Mouse (Mus musculus) gonadal fat pad, adult 2 months (tissue): ENCODE results near the gene Fbxl4. TPM values are rescaled to one million over a fixed set of nuclear protein-coding genes. Genes with fewer than 3 reads are reported as not detected.

ENCODE experiments used
- DNase-seq: peaks from one replicate; pipeline ENCODE4 v3.0.0-alpha.2; 2012; ENCODE audit warnings: low read depth
- polyA plus RNA-seq: library from polyadenylated mRNA; depleted of rRNA; stranded (reverse); fragments of >200 nt; gene quantifications from 2 replicates; pipeline ENCODE4 v1.2.3, GENCODE M21; 2012; rRNA removed

Gene Fbxl4
- polyA plus RNA-seq, 1 experiment: 45.3 TPM

DNA sequence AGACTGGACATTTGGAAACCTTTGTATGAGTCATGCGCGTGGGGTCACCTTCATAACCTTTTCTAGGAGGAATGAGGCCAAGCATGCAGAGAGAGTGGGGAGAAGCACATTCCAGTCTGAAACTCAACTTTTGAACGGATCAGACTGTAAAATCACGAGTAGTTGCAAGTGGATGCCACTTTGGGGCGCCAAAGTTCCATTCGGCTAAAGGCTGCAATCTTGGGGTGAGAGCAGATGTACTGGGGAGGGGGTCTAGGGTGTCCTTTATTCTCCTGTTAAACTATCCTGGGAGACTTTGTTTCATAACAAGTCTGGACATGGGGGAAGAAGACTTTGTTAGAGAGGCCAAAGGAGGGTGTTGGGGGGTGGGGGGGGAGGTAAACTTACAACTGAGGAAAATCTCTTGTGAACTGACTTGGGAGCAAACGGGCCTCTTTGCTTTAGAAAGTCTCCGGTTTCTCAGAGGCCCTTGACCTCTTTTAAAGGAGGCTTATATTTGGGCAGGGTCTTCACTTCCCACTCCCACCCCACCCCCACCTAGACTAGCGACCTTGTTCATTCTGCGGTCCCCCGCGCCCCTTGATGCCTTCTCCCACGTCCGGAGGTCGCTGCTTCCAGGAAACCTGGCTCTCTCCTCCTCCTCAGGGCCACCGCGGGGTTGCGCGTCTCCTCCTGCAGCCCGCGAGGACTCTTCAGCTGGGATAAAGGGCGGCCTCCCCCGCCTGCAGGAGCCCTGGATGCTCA is 119.8 kb downstream of the Fbxl4 start:
- no peak for DNase-seq

GRCm38 (mm10) chr4:22477711-22478230 is 120.4 kb downstream of the Fbxl4 start:
- no peak for DNase-seq

GRCm38 (mm10) chr4:22478488-22479367 is 121.4 kb downstream of the Fbxl4 start:
- no peak for DNase-seq

GRCm38 (mm10) chr4:22479368-22480090 is 122.2 kb downstream of the Fbxl4 start:
- no peak for DNase-seq

- no peak for DNase-seq
These were observed 122.9 kb downstream of the Fbxl4 start for GRCm38 (mm10) chr4:22480091-22480857.

DNA sequence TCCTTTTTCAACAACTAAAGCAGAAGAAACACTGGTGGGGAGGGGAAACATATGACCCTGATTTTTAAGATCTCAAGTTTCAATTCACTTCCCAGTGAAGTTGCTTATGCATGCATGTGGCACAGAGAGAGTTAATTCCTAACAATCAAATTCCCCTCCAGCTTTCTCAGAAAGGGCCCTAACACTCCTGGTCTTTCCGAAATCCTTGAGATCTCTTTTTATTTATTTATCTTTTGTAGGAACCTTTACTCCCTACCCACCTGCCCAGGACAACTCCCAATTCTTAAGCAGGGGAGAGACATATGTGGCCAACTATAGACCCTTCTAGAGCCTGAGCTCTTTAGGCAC is 123.5 kb downstream of the Fbxl4 start:
- DNase-seq: no peak

GRCm38 (mm10) chr4:22482118-22482517 is 124.8 kb downstream of the Fbxl4 start:
- DNase-seq: no peak

DNA sequence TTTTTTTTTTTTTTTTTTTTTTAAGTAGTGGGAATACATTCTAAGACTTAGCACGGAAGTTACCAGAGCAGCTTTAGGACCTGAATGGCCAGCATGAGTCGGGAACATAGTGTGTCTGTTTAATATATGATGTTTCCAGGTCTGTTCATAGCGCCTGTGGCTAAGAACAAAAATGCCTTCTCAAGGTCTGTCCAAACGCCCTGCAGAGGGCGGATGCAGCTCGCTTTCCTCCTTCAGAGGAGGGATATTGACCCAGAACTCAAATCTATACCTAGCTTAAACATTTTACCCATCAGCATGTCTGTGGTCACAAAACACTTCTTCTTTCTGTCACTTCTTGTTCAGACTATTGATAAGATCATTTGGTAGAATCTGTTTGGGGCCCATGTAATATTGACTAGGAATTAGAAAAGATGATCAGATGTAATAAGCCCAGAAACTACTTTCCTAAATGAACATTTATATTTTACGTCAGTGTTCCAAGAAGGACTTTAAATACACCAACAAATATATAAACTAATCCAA is 125.5 kb downstream of the Fbxl4 start:
- DNase-seq: no peak

GRCm38 (mm10) chr4:22483548-22483947 is 126.2 kb downstream of the Fbxl4 start:
- DNase-seq: no peak

Other genes starting within 250 kb of the Fbxl4 start
- gene Pou3f2, start 130.8 kb downstream of the Fbxl4 start, polyA plus RNA-seq: not detected in 2 replicates